Mouse (Mus musculus) lung, postnatal 10 days (tissue): Measurements from ENCODE around the gene Misp.
A peak's percentile ranks its signal among the peaks of the same experiment; 100 is the strongest.

ENCODE experiments used
- DNase-seq: peaks from one replicate; pipeline ENCODE4 v3.0.0; 2021

Misp gene

GRCm38 (mm10) chr10:79856280-79856679 is 35.5 kb downstream of the Misp start:
- no peak for DNase-seq

DNA sequence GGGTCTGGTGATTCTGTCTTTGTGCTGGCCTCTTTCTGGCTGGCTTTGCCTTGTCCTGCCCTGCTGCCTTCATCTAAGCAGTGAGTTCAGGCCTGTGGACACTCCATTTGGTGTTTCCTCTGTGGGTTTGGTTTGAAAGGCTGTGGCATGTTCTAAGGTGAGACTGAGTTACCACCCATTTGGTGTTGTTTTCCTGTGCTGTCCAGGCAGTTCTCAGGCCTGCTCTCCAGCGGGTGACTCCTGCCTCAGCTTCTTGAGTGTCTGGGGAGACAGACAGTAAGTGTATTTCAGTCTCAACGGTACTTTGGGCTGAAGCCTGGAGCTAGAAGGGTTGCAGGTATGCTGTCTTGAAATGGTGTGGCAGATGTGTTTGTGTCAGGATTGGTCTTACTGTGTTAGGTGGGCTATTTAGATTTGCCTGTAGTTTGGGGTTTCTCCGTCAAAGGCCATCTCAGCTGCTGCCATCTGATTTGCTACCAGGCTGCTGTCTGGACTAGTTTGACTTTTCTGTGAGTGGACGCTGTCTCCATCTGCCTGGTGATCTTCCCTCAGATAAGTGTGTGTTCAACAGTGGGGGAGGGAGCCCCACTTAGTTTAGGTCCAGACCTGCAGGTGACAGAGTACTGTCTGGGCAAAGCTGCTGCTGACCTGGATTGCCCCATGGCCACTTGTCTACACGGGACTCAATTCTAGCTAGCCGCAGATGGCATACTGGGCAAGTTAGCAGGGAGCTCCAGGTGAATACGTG is 36.1 kb downstream of the Misp start:
- no peak for DNase-seq

GRCm38 (mm10) chr10:79857452-79857811 is 36.6 kb downstream of the Misp start:
- DNase-seq, result peak; percentile 90

- no peak for DNase-seq
Measured at GRCm38 (mm10) chr10:79857894-79858293, 37.1 kb downstream of the Misp start.

- peak; percentile 90 for DNase-seq
Measured at GRCm38 (mm10) chr10:79858416-79859074, 37.8 kb downstream of the Misp start.

DNA sequence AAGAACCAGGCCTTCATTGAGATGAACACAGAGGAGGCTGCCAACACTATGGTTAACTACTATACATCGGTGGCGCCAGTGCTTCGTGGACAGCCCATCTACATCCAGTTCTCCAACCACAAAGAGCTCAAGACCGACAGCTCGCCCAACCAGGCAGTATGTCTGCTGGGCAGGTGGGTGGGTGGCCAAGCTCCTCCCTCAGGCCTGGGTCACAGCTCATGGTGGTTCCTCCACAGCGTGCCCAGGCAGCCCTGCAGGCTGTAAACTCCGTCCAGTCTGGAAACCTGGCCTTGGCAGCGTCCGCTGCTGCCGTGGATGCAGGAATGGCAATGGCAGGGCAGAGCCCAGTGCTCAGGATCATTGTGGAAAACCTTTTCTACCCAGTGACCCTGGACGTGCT is 38.3 kb downstream of the Misp start:
- no peak for DNase-seq

DNA sequence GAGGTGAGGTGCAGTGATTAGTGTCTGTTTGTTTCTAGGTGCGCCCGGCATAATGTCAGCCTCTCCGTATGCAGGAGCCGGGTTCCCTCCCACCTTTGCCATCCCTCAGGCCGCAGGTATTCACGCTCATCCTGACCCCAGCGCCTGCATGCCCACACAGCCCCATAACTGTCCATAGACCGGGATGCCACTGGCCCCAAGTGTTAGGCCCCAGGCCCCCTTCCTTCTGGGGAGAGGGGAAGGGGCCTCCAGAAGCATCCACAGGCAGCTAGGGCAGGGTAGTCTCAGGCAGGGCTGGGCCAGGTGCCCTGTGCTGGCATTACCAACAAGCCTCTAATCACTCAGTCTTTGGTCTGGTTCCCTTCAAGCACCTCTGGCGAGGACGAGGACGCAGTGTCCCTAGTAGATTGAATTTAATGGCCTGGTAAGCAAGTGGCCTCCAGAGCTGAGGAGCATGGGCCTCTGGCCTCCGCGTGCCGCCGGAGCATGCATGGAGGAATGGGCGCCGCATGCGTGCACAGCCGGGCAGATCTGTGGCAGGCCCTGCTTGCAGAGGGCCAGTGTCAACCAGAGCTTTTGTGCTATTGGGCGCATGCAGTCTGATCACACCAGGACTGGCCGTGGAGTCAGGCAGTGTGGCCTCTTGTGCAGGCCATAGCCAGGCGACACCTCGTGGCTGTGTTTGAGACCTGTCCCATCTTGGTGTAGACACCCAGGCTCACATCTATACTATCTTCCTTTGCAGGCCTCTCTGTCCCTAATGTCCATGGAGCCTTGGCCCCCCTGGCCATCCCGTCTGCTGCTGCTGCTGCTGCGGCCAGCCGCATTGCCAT is 39.5 kb downstream of the Misp start:
- DNase-seq, result no peak

DNA sequence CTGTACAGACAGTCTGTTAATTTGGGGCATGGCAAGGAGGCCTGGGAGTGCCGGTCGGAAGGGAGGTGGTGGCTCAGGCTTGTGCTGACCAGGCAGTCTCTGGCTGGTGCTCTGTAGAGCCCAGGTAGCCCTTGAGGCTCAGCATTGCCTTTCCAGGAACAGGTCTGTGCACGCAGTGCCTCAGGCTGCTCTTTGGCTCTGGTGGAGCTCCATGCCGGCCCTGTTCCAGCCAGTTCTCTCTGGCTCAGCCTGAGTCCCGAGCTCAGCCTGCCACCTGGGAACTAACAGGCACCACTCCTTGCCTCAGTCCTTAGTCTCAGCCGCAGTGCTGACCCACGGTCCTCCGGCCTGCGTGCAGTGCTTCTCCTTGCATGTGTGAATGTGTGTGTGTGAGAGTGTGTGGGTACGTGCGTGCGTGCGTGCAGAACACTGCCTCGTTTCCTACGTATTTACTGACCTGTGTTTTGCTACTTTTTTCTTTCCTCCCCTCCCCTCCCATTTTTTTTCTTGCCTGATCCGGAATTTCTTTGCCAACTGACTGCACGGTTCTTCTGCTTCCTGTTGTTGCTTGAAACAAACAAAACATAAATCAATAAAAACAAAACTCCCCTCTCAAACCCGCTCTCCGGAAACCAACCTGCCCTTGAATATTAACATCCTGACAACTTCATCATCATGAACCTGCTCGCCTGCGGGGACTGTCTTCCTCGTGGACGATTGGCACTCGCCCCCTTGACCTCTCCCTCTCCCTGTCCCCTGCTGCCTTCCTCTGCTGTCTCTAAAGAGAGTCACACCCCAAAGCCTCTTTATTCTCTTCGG is 40.6 kb downstream of the Misp start:
- DNase-seq, result no peak

DNA sequence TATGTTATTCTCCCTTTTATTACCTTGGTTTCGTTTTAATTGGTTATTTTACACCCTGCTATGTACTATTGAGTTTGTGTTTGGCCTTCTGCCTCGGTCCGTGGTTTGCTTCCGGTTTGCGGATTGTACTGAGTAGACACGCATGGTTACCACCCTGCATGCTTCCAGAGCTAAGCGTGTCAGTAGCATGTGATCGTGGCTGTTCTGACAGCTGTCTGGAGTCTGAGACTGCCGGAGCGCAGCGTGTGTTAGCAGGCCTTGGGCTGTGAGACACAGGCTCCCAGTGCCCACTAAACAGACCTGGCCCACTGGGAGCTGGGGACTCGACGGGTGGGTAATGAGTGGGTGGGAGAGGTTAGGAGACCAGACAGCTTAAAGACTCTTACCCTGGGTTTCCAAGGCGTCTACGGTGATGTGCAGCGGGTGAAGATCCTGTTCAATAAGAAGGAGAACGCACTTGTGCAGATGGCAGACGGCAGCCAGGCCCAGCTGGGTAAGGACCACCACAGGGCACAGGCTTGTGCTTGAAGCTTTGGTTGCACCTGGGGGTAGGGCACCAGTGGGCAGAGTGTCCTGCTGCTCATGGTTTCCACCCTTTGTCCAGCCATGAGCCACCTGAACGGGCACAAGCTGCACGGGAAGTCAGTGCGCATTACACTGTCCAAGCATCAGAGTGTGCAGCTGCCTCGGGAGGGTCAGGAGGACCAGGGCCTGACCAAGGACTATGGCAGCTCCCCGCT is 41.4 kb downstream of the Misp start:
- DNase-seq, result no peak

GRCm38 (mm10) chr10:79862925-79863324 is 42.1 kb downstream of the Misp start:
- DNase-seq, result no peak

- no peak for DNase-seq
Measured at GRCm38 (mm10) chr10:79864351-79865188, 43.8 kb downstream of the Misp start.

GRCm38 (mm10) chr10:79865189-79865601 is 44.4 kb downstream of the Misp start:
- DNase-seq, result no peak

DNA sequence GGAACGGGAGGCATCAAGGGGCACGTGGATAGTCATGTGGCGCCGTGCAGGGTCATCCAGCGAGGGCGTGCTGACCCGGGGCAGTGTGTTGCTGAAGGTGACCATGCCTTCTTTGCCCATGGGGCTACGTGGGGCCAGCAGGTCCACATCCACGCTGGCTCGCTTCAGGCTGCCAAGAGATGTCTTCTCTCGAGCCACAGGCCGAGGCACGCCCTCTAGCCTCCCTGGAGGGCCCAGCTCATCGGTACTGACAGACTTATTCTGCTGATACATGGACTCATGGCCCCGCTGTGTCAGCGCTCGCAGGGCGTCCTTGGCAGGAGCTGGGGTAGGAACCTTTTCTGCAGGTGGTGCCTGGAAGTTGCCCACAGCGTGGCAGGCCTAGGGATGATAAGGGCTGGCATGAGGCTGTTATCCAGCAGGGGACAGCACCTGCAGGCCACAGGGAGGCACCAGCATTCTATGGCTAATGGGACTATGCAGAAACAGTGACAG is 45.1 kb downstream of the Misp start:
- no peak for DNase-seq

- no peak for DNase-seq
Measured at GRCm38 (mm10) chr10:79866601-79867000, 45.8 kb downstream of the Misp start.

DNA sequence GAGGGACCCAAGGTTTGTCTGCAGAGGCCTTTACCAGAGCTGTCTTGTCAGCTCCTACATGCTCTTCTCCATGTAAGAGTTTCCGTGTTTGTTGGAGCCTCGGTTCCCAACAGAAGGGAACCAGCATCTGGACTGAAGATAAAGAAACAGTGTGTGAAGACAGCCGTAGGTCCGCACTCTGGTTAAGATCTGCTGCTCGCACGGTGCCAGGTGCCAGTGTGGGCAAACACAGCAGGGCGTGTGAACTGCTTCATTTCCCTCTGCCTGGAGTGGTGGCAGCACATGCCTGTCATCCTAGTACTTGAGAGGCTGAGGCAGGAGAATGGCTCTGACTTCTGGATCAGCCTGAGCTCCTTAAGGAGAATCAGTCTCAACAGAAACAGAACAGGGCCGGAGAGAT is 51.1 kb downstream of the Misp start:
- DNase-seq, result no peak

DNA sequence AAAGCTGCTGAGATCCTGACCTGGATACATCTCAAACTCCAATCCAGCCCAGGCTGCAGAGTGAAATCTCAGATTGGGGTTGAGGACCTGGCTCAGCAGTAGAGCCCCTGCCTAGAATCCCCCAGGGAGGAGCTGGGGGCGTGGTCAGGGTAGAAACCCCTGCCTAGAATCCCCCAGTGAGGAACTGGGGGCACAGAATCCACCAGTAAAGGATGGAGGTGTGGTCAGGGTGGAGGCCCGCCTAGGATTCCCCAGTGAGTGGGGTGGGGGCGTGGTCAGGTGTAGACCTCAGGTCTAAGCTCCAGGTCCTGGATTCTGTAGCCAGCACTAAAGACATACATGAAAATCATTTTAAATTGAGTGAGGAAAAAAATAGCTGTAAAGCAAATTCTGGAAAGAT is 52.1 kb downstream of the Misp start:
- DNase-seq, result no peak

- no peak for DNase-seq
Measured at GRCm38 (mm10) chr10:79873313-79873712, 52.5 kb downstream of the Misp start.

DNA sequence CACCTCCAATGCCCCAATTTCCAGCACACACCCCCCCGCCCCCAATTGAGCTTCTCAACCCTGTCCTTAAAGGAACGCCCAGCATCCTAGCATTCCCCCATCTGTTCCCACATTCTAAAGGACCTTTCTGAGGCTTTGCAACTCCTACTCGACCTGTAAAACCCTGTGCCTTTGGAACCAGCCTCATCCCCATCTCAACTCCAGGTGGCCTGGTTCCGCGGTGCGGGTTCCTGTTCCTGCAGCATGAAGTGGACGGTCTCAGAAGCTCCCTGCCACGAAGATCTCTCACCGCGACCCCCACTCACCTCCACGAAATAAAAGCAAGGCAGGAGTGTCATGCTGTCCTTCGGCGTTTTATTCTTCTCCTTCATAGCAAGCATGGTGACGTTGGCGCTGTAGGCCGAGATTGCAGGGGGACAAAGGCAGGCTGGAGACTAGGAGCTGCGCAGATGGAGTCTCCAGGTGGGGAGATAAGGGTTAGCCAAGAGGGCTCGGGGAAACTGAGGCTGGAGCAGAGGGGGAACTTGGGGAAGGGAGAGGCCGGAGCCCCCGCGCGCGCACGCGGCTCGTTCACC is 53.0 kb downstream of the Misp start:
- DNase-seq, result no peak

GRCm38 (mm10) chr10:79874290-79874862 is 53.6 kb downstream of the Misp start, which contains the start of the genes Prtn3 and Plppr3:
Gene Prtn3, plus strand, starts transcription at chr10:79874476.
Gene Plppr3, minus strand, starts transcription at chr10:79874634.
- DNase-seq, result no peak

- no peak for DNase-seq
Measured at GRCm38 (mm10) chr10:79877174-79877573, 56.4 kb downstream of the Misp start.
